Mouse (Mus musculus) left cerebral cortex, postnatal 4 days (tissue): ENCODE data around the gene Snx25. TPM values are rescaled to one million over a fixed set of nuclear protein-coding genes. Genes with fewer than 3 reads are reported as not detected.

Experiments used
- DNase-seq: peaks from one replicate; pipeline ENCODE4 v3.0.0-alpha.2; 2022
- intact Hi-C: fragments of 180-260 bp; cut with DNase I; formaldehyde crosslinking; loops from one replicate; pipeline ENCODE4 v1.15.1; 2025
- total RNA-seq, 2 experiments: library from RNA; stranded (reverse); gene quantifications; 2 replicates each; pipeline ENCODE4 v1.2.3; 2021

The Snx25 gene
- total RNA-seq, 2 experiments from 2014 or later = 33.8 to 36.2 TPM

GRCm38 (mm10) chr8:46022758-46023157 lies 129.2 kb downstream of the Snx25 start:
- intact Hi-C loops = no loop called here
- DNase-seq = no peak

DNA sequence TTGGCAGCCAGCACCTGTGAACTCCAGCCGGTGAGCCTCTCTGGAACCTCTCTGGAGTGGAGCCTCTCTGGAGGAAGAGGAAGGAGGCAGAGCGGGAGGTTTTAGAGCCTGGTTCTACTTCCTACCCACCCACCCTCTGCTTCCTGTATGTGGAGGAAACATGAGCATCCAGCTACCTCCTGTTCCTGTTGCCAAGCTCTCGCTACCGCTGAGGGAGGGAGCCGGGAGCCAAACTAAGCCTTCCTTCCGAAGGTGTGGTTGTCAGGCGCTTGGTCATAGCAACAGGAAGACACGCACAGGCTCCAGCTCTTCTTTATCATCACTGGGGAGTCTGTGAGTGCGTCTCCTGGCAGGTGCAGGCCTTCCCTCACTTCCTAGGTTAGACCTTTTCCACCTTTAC lies 129.8 kb downstream of the Snx25 start:
- DNase-seq = no peak
- intact Hi-C loops = no loop called here

DNA sequence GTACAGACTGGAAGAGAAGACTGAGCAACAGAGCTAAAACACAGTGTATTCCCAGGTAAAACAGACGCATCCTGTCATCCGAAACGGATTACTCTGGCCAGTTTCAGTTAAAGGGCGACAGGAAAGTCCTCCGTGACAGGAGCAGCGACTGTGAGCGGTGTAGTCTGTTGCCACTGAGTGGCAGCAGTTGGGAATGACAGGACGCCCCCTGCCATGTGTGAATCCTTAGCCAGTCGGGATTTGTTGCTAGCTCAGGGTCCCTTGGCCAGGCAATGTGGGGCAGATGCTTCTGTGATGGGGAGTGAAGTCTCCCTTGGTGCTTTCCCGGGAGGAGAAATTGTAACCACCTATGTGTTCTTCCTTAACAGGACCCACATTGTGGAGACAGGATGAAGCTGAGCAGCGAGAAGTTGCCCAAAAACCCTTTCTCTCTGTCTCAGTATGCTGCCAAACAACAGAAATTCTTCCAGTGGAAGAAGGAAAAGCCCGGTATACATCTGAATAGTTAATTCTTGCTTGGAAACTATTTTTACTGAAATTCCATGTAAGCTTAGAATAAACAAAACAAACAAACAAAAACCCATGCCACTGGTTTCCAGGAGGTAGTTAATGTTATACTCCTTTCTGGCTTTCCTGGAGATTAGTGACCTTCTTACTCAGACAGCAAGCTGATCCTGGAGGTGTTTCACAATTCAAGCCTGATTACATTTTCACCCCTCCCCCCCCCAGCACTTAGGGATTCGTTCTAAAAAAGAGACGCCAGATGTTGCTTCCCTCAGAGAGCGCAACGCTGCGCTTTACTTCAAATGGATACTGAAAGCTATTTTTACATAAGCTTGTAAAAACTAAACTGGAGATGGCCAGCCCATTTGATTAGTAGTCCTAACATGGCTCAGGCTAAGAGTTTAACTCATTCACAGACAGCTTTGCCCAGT lies 140.9 kb downstream of the Snx25 start:
- peak; percentile 44 for DNase-seq
- intact Hi-C loops = no loop called here

- intact Hi-C loops = no loop called here
- no peak for DNase-seq
These were observed 141.7 kb downstream of the Snx25 start for GRCm38 (mm10) chr8:46010306-46010705.

- intact Hi-C loops = no loop called here
These were observed 144.8 kb downstream of the Snx25 start for GRCm38 (mm10) chr8:46007050-46007672.

GRCm38 (mm10) chr8:46005596-46005995 lies 146.4 kb downstream of the Snx25 start, which contains the start of gene Ankrd37:
TSS of gene Ankrd37 (minus strand) at chr8:46005707.
- intact Hi-C loops = no loop called here
- DNase-seq = no peak

More at GRCm38 (mm10) chr8:46007050-46007672, 144.8 kb downstream of the Snx25 start:
- DNase-seq = no peak

- intact Hi-C loops = no loop called here
- DNase-seq = peak; percentile 99
These were observed 151.9 kb downstream of the Snx25 start for GRCm38 (mm10) chr8:45999784-46000705.

GRCm38 (mm10) chr8:45999138-45999783 lies 152.7 kb downstream of the Snx25 start, which contains the start of gene Lrp2bp:
TSS of gene Lrp2bp (plus strand) at chr8:45999303.
- DNase-seq = no peak
- intact Hi-C loops = no loop called here

DNA sequence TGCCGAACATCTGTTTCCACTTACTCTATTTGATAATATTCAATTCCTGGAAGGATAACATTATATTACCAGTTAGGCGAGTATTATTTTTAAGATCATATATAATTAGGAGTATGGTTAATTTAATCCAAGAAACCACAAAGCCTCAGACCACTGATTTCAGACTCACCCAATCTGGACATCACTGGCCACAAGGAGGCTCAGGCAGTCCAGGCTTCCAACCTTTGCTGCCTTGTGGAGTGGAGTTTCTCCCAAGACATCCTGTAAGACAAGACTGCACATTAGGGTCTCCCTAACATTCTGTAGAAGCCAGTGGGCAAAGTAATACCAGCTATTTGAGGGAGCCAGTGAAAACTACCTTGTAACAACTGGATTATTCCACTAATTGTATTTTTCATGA lies 153.7 kb downstream of the Snx25 start:
- DNase-seq = no peak
- intact Hi-C loops = no loop called here

DNA sequence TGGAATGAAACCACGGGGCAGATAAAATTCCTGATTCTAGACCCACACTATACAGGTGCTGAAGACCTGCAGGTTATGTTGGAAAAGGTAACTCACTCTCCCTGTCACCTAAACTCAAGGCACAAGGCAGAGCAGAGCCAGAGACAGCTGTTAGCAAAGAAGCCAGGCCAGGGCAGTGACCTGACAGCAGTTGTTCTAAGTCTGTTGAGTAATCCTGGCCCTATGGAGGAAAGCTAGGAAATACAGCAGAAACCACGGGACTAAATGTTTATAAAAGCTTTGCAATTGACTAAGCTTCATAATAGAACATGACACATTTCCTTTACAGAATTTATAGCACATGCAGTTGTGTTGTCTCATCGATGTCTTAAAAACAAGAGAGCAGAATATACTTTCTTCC lies 156.4 kb downstream of the Snx25 start:
- no peak for DNase-seq
- intact Hi-C loops = no loop called here

GRCm38 (mm10) chr8:45994111-45994510 lies 157.8 kb downstream of the Snx25 start:
- intact Hi-C loops = no loop called here

GRCm38 (mm10) chr8:45990631-45991310 lies 161.2 kb downstream of the Snx25 start:
- DNase-seq = no peak
- intact Hi-C loops = no loop called here

More at GRCm38 (mm10) chr8:45994111-45994510, 157.8 kb downstream of the Snx25 start:
- DNase-seq = no peak

DNA sequence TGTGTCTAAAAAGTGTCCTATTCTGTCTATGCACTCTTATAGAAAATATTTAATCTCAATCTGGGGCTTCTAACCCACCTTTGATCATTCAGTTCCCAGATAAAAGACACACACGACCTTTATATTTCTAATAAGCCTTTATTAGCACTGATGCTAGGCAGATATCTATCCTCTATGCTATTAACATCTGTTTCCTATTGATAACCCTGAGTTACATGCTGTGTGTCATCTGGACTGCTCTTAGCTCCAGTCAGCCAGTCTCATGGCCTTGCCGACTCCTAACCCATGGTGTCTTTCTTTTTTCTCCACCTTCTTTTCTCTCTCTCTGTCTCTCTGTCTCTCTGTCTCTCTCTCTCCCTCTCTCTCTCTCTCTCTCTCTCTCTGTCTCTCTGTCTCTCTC lies 163.8 kb downstream of the Snx25 start:
- DNase-seq = no peak
- intact Hi-C loops = no loop called here

- DNase-seq = no peak
- intact Hi-C loops = no loop called here
These were observed 165.3 kb downstream of the Snx25 start for GRCm38 (mm10) chr8:45986665-45987064.

Other genes starting within 250 kb of the Snx25 start
- gene Ccdc110, start 217.5 kb downstream of the Snx25 start, total RNA-seq = 1 to 10 TPM; 1.1 to 1.2 TPM
- gene 1700029J07Rik, start 176.9 kb downstream of the Snx25 start, total RNA-seq = 1 to 10 TPM; 3.1 to 3.6 TPM
- 10 to 100 TPM; 38.8 to 44.1 TPM for gene Ufsp2, start 176.6 kb downstream of the Snx25 start, total RNA-seq
- gene Lrp2bp, start 152.9 kb downstream of the Snx25 start, total RNA-seq = under 1 TPM; 0.32 to 0.62 TPM
- 1 to 10 TPM; 5.0 to 8.0 TPM for gene Ankrd37, start 146.5 kb downstream of the Snx25 start, total RNA-seq
- 10 to 100 TPM; 17.5 to 20.8 TPM for gene Cfap97, start 388 bp downstream of the Snx25 start, total RNA-seq
- 100 to 1,000 TPM; 513 to 540 TPM for gene Slc25a4, start 59.1 kb upstream of the Snx25 start, total RNA-seq
- gene Helt, start 142.5 kb upstream of the Snx25 start, total RNA-seq = under 1 TPM; 0.60 to 0.70 TPM